ENCODE assay signal across 7 mouse cellular contexts in genomic region chr8:71171478-71172210, GRCm38 (mm10).
DNase-seq lines count a peak whose midpoint lies in the region; ATAC-seq and TF ChIP-seq lines count a peak whose summit lies in the region.
"Not testable (repeated sequence)": the region's sequence is repeated elsewhere in the genome, so short reads cannot be mapped to it uniquely, and the experiment has no call there.

No protein-coding gene starts in this region.

- not testable (repeated sequence) for H3K27me3 ChIP-seq in embryonic facial prominence, embryonic 12.5 days; forebrain, embryonic 11.5 days (ENCODE audit: control insufficient read depth, insufficient read depth, low read length); heart, postnatal 0 days (ENCODE audit: control insufficient read depth, insufficient read depth, low read length); hindbrain, postnatal 0 days (ENCODE audit: insufficient read depth, low read length); limb, embryonic 13.5 days; midbrain, embryonic 12.5 days; neural tube, embryonic 11.5 days (ENCODE audit: control insufficient read depth, insufficient read depth, low read length)

- not testable (repeated sequence) for H3K4me3 ChIP-seq in embryonic facial prominence, embryonic 12.5 days; forebrain, embryonic 11.5 days (ENCODE audit: low read depth, low read length); heart, postnatal 0 days (ENCODE audit: low read depth, low read length); hindbrain, postnatal 0 days (ENCODE audit: low read length); limb, embryonic 13.5 days; midbrain, embryonic 12.5 days; neural tube, embryonic 11.5 days (ENCODE audit: low read depth, low read length)

- ATAC-seq in embryonic facial prominence, embryonic 12.5 days (ENCODE audit: insufficient number of reproducible peaks, insufficient read depth, low FRiP score, low TSS enrichment), result peak; percentile 60
- peak; percentile 42 for ATAC-seq in forebrain, embryonic 11.5 days (replicated peaks; ENCODE audit: low FRiP score)
- ATAC-seq in heart, postnatal 0 days (ENCODE audit: insufficient read depth, low read depth), result peak; percentile 33; the same call in 1 of the 2 replicates
- peak; percentile 45; the same call in 1 of the 2 replicates for ATAC-seq in hindbrain, postnatal 0 days
- ATAC-seq in limb, embryonic 13.5 days (ENCODE audit: low FRiP score, low read depth), result peak; percentile 44; the same call in 1 of the 2 replicates
- ATAC-seq in midbrain, embryonic 12.5 days (ENCODE audit: low FRiP score, low read depth), result peak; percentile 44
- ATAC-seq in neural tube, embryonic 11.5 days (ENCODE audit: insufficient read depth, low FRiP score, low TSS enrichment), result peak; percentile 50; the same call in 1 of the 2 replicates

- H3K9ac ChIP-seq in embryonic facial prominence, embryonic 12.5 days; forebrain, embryonic 11.5 days (ENCODE audit: low read length); heart, postnatal 0 days (replicated peaks; ENCODE audit: low read depth, low read length); hindbrain, postnatal 0 days (replicated peaks; ENCODE audit: low read length); limb, embryonic 13.5 days; midbrain, embryonic 12.5 days (replicated peaks); neural tube, embryonic 11.5 days (ENCODE audit: low read length): not testable (repeated sequence)

- H3K27ac ChIP-seq in embryonic facial prominence, embryonic 12.5 days; forebrain, embryonic 11.5 days (ENCODE audit: low read depth, low read length); heart, postnatal 0 days (ENCODE audit: low read depth); hindbrain, postnatal 0 days; limb, embryonic 13.5 days; midbrain, embryonic 12.5 days (replicated peaks); neural tube, embryonic 11.5 days (ENCODE audit: low read depth, low read length): not testable (repeated sequence)

- WGBS in embryonic facial prominence, embryonic 12.5 days, result 61% methylated on average over 3 of the region's 3 CpGs
- 67% methylated on average over 3 of the region's 3 CpGs for WGBS in forebrain, embryonic 11.5 days
- 44% methylated on average over 3 of the region's 3 CpGs for WGBS in heart, postnatal 0 days
- WGBS in hindbrain, postnatal 0 days, result 80% methylated on average over 3 of the region's 3 CpGs
- 57% methylated on average over 3 of the region's 3 CpGs for WGBS in limb, embryonic 13.5 days
- WGBS in midbrain, embryonic 12.5 days, result 57% methylated on average over 3 of the region's 3 CpGs
- 63% methylated on average over 3 of the region's 3 CpGs for WGBS in neural tube, embryonic 11.5 days

- H3K4me1 ChIP-seq in embryonic facial prominence, embryonic 12.5 days; forebrain, embryonic 11.5 days (replicated peaks; ENCODE audit: control insufficient read depth, insufficient read depth, low read length); heart, postnatal 0 days (ENCODE audit: control insufficient read depth, insufficient read depth); hindbrain, postnatal 0 days (ENCODE audit: insufficient read depth, low read length); limb, embryonic 13.5 days; midbrain, embryonic 12.5 days; neural tube, embryonic 11.5 days (ENCODE audit: control insufficient read depth, insufficient read depth, low read length): not testable (repeated sequence)

- TF ChIP-seq EP300 in heart, postnatal 0 days (IDR thresholded peaks at IDR 0.05; ENCODE audit: low read depth), result not testable (repeated sequence)

- not testable (repeated sequence) for DNase-seq in forebrain, embryonic 11.5 days (ENCODE audit: low spot score); heart, postnatal 0 days (ENCODE audit: low spot score); hindbrain, postnatal 0 days (ENCODE audit: low spot score); neural tube, embryonic 11.5 days (ENCODE audit: low spot score)

- not testable (repeated sequence) for TF ChIP-seq CTCF in heart, postnatal 0 days (IDR thresholded peaks at IDR 0.05; ENCODE audit: low read depth); hindbrain, postnatal 0 days (IDR thresholded peaks at IDR 0.05; ENCODE audit: low read depth)

- not testable (repeated sequence) for H3K36me3 ChIP-seq in embryonic facial prominence, embryonic 12.5 days; forebrain, embryonic 11.5 days (ENCODE audit: control insufficient read depth, insufficient read depth, low read length); heart, postnatal 0 days (replicated peaks; ENCODE audit: control insufficient read depth, insufficient read depth, low read length); hindbrain, postnatal 0 days (ENCODE audit: insufficient read depth, low read length); limb, embryonic 13.5 days; midbrain, embryonic 12.5 days; neural tube, embryonic 11.5 days (ENCODE audit: control insufficient read depth, insufficient read depth, low read length)

- not testable (repeated sequence) for H3K4me2 ChIP-seq in embryonic facial prominence, embryonic 12.5 days (replicated peaks); forebrain, embryonic 11.5 days (ENCODE audit: low read depth, low read length, severe bottlenecking); heart, postnatal 0 days (ENCODE audit: low read depth, low read length); hindbrain, postnatal 0 days (ENCODE audit: low read depth, low read length); limb, embryonic 13.5 days (replicated peaks); midbrain, embryonic 12.5 days (replicated peaks); neural tube, embryonic 11.5 days (ENCODE audit: low read depth)

- not testable (repeated sequence) for H3K9me3 ChIP-seq in embryonic facial prominence, embryonic 12.5 days; forebrain, embryonic 11.5 days (ENCODE audit: control insufficient read depth, low read length); heart, postnatal 0 days (replicated peaks; ENCODE audit: control insufficient read depth, low read length); hindbrain, postnatal 0 days (ENCODE audit: low read length); limb, embryonic 13.5 days; midbrain, embryonic 12.5 days; neural tube, embryonic 11.5 days (ENCODE audit: control insufficient read depth, low read length)
